Mouse (Mus musculus): ENCODE measurements around the gene Ncor2.

GRCm38 (mm10) chr5:125217426-125218170, 38.6 kb upstream of the Ncor2 start:
- no peak for TF ChIP-seq HCFC1 (IDR thresholded peaks at IDR 0.05; ENCODE audit: borderline replicate concordance, insufficient read depth, low read length)
- no peak for TF ChIP-seq CHD2 (IDR thresholded peaks at IDR 0.05; ENCODE audit: low read depth, low read length)
- no peak for TF ChIP-seq ZC3H11A (IDR thresholded peaks at IDR 0.05; ENCODE audit: borderline replicate concordance, low read depth, low read length)
